Mouse (Mus musculus): Measurements from ENCODE around the gene Yipf3.

Gene Yipf3

DNA sequence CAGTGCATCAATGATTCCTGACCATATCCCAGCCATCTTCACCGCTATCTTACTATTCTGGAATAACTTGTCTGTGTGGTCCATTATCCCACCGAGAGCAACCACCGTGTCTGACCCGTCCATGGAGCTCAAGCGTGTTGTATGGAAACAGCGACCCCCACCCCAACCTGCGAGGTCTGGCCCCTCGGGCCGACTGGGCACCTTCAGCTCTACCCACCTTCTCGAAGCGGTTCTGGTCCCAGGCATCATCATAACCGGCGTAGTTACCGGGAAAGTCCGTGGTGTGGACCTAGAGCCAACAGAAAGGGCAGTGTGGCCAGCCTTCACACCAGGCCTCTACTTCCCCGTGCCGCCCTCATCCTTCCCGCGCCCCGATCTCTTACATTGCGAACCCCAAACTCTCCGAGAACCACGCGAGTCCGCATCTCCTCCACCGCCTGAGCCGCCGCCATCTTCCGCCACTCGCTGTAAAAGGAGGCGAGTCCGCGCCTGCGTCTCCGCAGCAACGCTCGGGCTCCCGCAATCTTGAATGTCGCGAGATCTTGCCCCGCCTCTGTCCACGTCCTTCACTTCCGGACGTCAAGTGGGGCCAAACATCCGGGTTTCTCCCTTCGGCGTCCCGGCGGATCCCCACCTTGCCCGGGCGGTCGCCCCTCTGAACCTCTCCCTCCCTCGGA lies at the start of gene Yipf3, which contains the start of gene Polr1c:
Gene Yipf3, plus strand, starts transcription at position 569 of the 677 bp plus-strand sequence.
Gene Polr1c, minus strand, starts transcription at position 543 of the 677 bp plus-strand sequence.
- peak; percentile 94 for DNase-seq

- DNase-seq = no peak
These were observed 46.7 kb upstream of the Yipf3 start for GRCm38 (mm10) chr17:46201151-46201550.

- peak; percentile 94 for DNase-seq
These were observed 45.3 kb upstream of the Yipf3 start, which contains the start of the genes Polh and Xpo5 for GRCm38 (mm10) chr17:46202421-46203071. Gene Polh, minus strand, starts transcription at chr17:46202645. Gene Xpo5, plus strand, starts transcription at chr17:46202782.

- no peak for DNase-seq
These were observed 44.8 kb upstream of the Yipf3 start for GRCm38 (mm10) chr17:46203078-46203477.

DNA sequence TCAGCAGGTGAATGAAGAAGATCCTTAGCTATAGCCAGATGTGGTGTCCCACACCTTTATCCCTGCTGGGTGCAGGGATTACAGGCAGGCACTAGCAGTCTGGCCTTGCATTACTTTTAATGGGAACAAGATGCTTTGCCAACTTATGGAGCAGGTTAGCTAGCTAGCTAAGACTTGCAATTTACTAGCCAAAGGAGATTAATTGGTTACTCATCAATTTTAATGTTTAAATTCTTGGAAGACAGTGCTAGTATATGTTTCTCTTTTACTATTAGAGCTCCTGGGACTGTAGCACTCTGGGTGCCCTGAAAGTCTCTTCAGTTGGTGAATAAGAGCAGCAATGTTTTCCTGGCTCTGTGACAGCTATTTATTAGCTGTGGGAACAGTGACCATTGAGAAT lies 41.2 kb upstream of the Yipf3 start:
- no peak for DNase-seq

DNA sequence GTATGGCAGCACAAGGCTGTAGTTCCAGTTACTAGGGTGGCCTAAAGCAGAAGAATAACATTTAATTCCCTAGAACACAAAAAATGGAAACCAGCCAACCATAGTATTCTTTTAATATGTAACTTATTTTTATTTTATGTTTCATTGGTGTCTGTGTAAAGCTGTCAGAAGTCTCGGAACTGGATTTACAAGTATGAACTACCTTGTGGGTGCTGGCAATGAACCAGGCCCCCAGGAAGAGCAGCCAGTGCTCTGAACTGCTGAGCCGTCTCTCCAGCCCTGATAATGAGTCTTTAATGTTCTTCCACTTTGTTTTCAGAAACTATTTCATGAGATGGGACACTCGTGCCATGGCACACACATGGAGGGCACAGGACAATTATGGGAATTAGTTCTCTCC lies 37.3 kb upstream of the Yipf3 start:
- no peak for DNase-seq

- no peak for DNase-seq
These were observed 26.3 kb upstream of the Yipf3 start for GRCm38 (mm10) chr17:46221601-46222000.

DNA sequence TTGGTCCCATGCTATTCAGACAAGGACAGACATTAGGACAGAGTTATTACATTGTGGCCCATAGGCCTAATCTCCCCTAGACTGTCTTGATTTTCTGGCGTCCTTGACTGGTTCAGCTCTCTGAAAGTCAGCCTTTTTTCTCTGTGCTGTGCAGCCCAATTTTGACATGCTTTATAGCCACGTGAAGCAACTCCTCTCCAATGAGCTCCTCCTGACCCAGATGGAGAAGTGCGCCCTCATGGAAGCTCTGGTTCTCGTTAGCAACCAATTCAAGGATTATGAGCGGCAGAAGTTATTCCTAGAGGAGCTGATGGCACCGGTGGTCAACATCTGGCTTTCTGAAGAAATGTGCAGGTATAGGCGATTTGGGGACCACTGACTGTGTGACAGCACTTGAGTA lies 20.3 kb upstream of the Yipf3 start:
- DNase-seq = no peak

DNA sequence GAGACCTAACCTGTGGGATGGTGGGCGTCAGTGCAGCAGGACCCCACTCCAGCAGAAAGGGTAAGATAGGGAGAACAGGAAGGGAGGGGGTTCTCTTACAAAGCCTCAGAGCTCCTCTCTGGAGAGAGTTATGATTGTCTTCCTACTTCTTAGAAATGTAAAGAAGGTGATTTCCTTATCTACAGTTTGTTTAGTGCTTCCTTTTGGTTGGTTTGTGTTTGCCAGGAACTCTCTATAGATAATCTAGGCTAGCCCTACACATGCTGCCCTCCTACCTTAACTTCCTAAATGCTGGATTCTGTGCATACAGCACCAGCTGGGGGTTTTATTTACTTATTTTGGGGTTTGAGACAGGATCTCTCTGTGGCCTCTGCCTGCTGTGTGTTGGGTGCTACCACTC lies 11.8 kb upstream of the Yipf3 start:
- no peak for DNase-seq

DNA sequence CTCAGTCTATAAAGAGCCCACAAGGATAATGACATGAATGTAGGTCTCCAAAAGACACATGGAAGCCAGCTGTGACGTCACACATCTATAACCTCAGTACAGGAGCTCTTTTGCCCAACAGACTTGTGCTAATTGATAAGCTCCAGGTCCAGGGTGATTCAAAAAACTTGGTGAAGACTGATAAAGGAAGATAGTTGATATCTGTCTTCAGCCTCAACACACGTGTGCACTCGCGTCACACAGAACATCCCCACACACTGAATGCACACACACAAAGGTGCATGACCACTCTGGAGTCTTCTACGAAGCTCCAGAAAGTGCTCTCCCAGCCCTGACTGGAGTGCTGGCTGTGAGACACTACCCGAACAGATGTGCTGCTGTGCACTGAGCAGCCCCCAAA lies 10.8 kb upstream of the Yipf3 start:
- no peak for DNase-seq

DNA sequence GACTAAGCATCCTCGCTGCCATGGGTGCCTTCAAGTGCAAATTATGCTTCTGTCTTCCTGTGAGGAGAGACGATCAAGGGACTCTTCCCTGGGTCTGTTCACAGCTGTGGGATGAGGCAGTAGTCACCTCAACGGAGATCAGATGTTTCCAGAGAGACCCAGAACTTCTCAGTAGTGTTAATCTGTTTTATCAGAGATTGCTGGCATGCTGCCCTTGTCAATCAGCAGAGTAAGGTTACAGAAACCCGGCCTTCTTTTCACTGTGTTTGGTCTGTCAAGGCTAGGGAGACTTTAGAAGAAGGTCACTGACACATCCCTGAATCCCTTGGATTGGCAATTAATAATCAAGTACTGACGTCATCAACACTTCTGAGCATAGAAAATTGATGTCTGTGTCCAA lies 10.4 kb upstream of the Yipf3 start:
- DNase-seq = no peak

DNA sequence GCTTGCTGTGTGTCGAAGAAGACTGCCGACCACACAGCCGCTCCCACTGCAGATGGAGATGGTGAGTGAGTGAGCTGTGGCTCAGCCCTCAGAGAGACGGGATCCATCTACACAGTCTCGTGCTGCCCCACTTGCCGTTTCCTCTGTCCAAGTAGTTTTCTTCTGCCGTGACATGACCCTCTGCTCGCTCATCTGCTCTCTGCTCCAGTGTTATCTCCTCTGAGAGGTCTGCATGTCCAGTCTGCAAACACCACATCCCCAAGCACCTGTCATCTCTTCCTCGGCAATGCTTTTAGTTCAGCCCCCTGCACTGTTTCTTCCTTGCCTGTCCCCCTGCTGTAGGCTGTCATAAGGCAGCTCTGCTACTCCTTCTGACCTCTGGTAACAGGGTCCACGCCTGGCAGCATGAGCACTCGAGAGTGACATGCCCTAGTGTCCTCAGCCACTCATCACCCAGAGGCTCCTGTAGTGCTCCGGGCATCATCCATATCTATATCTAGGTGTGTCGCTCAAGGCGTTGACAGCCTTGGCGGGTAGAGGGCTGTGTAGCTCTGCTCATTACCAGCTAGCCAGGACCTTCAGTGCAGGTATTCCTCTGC lies 8.3 kb upstream of the Yipf3 start:
- no peak for DNase-seq

DNA sequence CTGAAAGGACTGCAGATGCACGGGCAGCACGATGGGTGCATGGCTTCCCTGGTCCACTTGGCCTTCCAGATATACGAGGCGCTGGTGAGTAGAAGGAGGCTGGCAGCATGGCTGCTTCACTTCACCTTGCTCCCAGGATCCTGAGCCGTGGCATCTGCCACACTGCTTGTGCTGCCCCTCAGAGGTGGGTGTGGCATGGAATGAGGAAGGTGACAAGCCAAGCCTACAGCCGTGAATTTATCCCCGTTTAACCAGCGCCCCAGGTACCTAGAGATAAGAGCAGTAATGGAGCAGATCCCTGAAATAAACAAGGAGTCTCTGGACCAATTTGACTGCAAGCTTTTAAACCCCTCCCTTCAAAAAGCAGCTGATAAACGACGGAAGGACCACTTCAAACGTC lies 6.4 kb upstream of the Yipf3 start:
- DNase-seq = peak; percentile 7

DNA sequence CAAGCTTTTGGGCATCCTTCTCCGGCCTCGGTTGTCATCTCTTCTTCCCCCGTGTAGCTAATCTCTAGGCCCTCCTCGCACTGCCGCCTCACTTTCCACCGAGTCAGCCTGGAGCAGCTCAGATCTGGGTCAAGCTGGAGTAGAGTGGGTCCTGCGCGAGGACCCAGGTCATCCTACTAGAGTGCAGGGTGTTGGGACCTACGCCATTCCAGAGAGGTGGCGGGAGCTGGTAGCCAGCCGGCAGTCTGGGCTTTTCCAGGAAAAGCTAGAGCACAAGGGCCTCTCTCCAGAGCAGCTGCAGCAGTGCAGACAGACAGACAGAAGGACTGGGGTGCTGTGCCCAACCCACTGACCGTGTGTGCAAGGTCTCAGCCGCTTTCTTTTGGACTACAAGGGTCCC lies 5.6 kb upstream of the Yipf3 start:
- peak; percentile 5 for DNase-seq

DNA sequence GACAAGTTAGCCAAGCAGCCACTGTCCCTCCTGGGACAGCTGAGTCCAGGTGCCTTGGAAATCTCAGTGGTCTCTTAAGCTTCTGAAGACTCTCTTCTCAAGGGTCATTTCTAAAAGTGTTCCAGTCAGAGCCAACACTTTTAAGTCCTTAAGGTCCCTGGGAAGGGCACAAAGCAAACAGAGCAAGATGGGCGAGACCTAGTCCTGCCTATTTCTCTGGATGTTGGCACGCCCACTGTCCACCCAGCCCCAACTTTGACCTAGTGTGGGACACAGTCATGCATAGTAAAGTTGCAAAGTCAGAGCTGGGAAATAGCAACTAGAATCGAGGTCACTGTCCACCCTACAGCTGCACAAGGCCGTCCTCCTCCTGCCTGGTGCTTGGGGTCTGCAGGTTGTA lies 4.9 kb upstream of the Yipf3 start:
- DNase-seq = no peak

DNA sequence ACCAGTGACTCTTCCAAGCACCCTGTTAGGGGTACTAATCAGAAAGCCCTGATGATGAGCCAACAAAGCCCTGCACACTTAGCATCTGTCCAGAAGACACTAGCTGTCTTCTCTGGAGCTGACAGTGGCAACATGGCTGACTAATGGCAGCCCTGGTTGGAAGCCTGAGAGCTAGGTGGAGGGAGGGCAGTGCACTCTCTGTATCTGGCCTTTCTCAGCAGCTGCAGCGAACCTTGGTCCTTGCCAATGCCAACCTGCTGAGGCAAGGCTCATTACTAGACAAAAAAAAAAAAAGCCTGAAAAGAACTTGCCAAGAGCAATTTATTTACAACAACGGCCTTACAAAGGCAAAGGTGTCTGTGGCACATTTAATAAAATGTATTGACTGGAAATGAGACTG lies 4.3 kb upstream of the Yipf3 start:
- DNase-seq = no peak

DNA sequence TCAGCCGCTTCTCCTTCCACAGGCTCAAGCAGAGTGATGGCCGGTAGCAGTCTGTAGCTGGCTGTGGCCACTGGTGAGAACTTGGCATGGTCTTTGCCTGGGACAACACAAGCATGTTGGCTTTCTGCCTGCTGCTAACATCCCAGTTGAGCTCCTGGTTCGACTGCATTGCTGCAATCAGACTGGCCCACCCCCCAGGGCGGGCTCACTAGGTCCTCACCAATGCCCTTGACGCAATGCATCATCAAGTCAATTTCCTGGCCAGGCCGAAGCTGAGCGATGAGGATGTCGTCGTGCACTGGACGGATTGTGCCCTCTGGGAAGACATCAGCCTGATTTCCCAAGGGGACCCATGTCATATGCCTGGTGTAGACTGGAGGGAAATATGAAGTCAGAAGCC lies 3.3 kb upstream of the Yipf3 start:
- DNase-seq = peak; percentile 29

GRCm38 (mm10) chr17:46248189-46248522 lies 276 bp downstream of the Yipf3 start:
- DNase-seq = no peak

DNA sequence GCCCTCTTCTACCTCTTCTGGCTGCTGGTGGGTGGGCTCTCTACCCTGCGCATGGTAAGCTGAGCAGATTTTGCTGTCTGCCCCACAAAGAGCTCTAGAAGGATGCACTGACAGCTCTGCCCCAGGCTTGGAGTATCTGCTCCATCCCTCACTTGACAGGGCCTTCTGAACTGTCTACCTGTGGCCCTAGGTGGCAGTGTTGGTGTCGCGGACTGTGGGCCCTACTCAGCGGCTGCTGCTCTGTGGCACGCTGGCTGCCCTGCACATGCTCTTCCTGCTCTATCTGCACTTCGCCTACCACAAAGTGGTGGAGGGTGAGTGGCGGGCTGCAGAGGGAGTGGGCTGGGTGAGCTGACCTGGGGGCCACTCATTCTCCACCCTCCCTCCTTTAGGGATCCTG lies 3.3 kb downstream of the Yipf3 start:
- DNase-seq = no peak

- no peak for DNase-seq
These were observed 4.9 kb downstream of the Yipf3 start for GRCm38 (mm10) chr17:46252571-46253451.

DNA sequence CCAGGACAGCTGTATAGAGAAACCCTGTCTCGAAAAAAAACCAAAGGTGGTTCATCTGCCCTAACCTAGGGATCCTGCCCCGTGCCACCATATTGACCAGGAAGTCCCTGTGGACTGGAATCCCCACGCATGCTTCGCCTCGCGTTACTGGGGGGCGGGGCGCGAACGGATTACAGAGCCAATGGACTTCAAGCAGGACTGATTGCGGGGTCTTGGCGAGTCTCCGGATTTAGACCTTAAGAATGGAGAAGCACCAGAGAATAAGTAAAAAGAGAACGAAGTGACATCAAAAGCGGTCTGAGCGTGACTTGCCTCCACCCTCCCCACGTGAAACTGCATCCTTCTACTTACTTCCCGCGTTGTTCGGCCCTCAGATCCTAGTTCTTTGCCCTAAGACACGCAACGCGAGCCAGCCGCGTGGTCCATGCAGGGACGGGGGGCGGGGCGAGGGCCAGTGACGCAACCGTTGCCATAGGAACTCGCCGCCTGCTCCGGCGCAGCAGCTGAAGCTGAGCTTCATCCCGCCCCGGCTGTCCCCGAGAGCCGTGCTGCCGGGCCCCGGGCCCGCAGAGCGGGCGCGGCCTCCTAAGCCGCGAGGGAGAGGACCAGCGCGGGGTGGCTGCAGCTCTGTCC lies 5.7 kb downstream of the Yipf3 start, which contains the start of gene Lrrc73:
Gene Lrrc73, plus strand, starts transcription at position 80 of the 633 bp plus-strand sequence.
- peak; percentile 89 for DNase-seq

DNA sequence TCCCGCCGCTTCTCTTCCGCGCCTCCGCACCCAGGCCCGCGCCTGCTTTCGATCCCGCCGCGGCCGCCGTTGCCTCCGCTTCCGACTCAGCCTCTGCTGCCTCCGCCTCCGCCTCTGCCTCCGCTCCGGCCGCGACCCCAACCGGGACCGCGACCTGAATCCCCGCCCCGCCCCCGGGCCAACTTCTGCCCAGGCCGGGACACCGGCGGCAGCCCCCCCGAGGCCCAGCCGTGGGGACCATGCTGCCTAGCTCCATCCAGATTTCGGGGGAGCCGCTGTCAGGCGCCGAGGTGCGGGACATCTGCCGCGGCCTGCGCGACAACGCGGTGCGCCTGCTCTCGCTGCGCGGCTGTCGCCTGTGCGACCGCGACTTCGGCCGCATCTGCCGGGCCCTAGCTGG lies 6.2 kb downstream of the Yipf3 start:
- DNase-seq = peak; percentile 60

GRCm38 (mm10) chr17:46255147-46255546 lies 7.3 kb downstream of the Yipf3 start:
- peak; percentile 38 for DNase-seq

All from cerebellum, adult 11-12 months (tissue).